Mouse (Mus musculus) neural tube, embryonic 13.5 days (tissue): ENCODE results near the gene Rab3gap2. TPM values are rescaled to one million over a fixed set of nuclear protein-coding genes. Genes with fewer than 3 reads are reported as not detected.
A peak's percentile ranks its signal among the peaks of the same experiment; 100 is the strongest.

Experiments used
- microRNA counts: library from miRNA; unstranded; fragments of <30 nt; microRNA quantifications from one replicate; lab custom pipeline; 2016
- microRNA-seq: library from miRNA; unstranded; fragments of <30 nt; microRNA quantifications from one replicate; pipeline ENCODE4, GENCODE M21; 2016
- polyA plus RNA-seq: library from polyadenylated mRNA; unstranded; fragments of >200 nt; fragmentation: Nextera tagmentation; extraction: Ambion mirVana; gene quantifications from 2 replicates; pipeline ENCODE4 v1.2.1, GENCODE M21; 2015

Gene Rab3gap2
- polyA plus RNA-seq, 1 experiment from 2014 or later: 24.4 TPM

MicroRNAs within 50 kb of the gene (microRNA counts, 519-probe panel; counts per million panel counts)
- microRNA mmu-miR-194 (lab: Ali Mortazavi, UCI) (2,636 counts per million, percentile 27 among the panel's probes with 10 or more counts), microRNA mmu-miR-664 (lab: Ali Mortazavi, UCI) (not detected)

Small RNAs within 50 kb of the gene (microRNA-seq; reads per million reads assigned to microRNA genes)
- gene Mir194-1 (0.89 reads per million), gene Mir215 (2.8 reads per million, percentile 12 among the genes with 10 or more reads in this experiment), gene Mir664 (9.0 reads per million, percentile 26 among the genes with 10 or more reads in this experiment)

Other genes with a start within 250 kb of the Rab3gap2 start
- 13.2 and 13.5 TPM in 2 replicates for gene Mark1, start 204.5 kb upstream of the Rab3gap2 start, polyA plus RNA-seq
- 17.6 and 20.5 TPM in 2 replicates for gene Iars2, start 125.3 kb downstream of the Rab3gap2 start, polyA plus RNA-seq
- 53.5 and 56.1 TPM in 2 replicates for gene Bpnt1, start 128.0 kb downstream of the Rab3gap2 start, polyA plus RNA-seq
- 134 and 135 TPM in 2 replicates for gene Eprs, start 158.9 kb downstream of the Rab3gap2 start, polyA plus RNA-seq